Comparison of ENCODE assay signal across 20 mouse cellular contexts in genomic region chr14:120170733-120171132, GRCm38 (mm10).
"Had no signal": no experiment of that assay in that cellular context is flagged by ENCODE, and none has a peak within 500 bp of the region (broad histone marks: within the 10 kb centered on the region; RNA-seq: fewer than 3 reads in every experiment).

No protein-coding gene starts in this region.

- H3K27ac ChIP-seq: kidney, postnatal 0 days; limb, embryonic 10.5 days; limb, embryonic 13.5 days; liver, embryonic 12.5 days; liver, embryonic 15.5 days; lung, embryonic 15.5 days; neural tube, embryonic 12.5 days; neural tube, embryonic 15.5 days had no signal

- H3K36me3 ChIP-seq: limb, embryonic 10.5 days; limb, embryonic 13.5 days; liver, embryonic 12.5 days; liver, embryonic 15.5 days; lung, embryonic 15.5 days; neural tube, embryonic 12.5 days; neural tube, embryonic 15.5 days had no signal

- H3K9me3 ChIP-seq: limb, embryonic 10.5 days; limb, embryonic 13.5 days; liver, embryonic 12.5 days; liver, embryonic 15.5 days; lung, embryonic 15.5 days; neural tube, embryonic 12.5 days; neural tube, embryonic 15.5 days had no signal

- H3K4me3 ChIP-seq: limb, embryonic 10.5 days; limb, embryonic 13.5 days; liver, embryonic 12.5 days; liver, embryonic 15.5 days; lung, embryonic 15.5 days; neural tube, embryonic 12.5 days; neural tube, embryonic 15.5 days had no signal

- H3K4me1 ChIP-seq: limb, embryonic 10.5 days; liver, embryonic 12.5 days; liver, embryonic 15.5 days; lung, embryonic 15.5 days; neural tube, embryonic 12.5 days had no signal

- H3K27me3 ChIP-seq: limb, embryonic 13.5 days; liver, embryonic 12.5 days; liver, embryonic 15.5 days; lung, embryonic 15.5 days; neural tube, embryonic 12.5 days; neural tube, embryonic 15.5 days had no signal

- DNase-seq: kidney, adult 2 months; kidney, postnatal 25 days; liver; lung, adult 18-20 months; lung, postnatal 10 days; lung, postnatal 4 days; midbrain, embryonic 14.5 days; right cerebral cortex, postnatal 25 days; thymus, adult 18-20 months; thymus, postnatal 36 days had no signal

- H3K9ac ChIP-seq: limb, embryonic 13.5 days; liver, embryonic 12.5 days; liver, embryonic 15.5 days; lung, embryonic 15.5 days; neural tube, embryonic 12.5 days; neural tube, embryonic 15.5 days had no signal

- ATAC-seq: intestine, postnatal 0 days; liver, embryonic 12.5 days had no signal

- H3K4me2 ChIP-seq: limb, embryonic 13.5 days; liver, embryonic 12.5 days; liver, embryonic 15.5 days; lung, embryonic 15.5 days; midbrain, embryonic 11.5 days; neural tube, embryonic 12.5 days; neural tube, embryonic 15.5 days had no signal
